Mouse (Mus musculus) adrenal gland, adult 8-10 months (tissue): ENCODE data around the gene Cd47. TPM values are rescaled to one million over a fixed set of nuclear protein-coding genes. Genes with fewer than 3 reads are reported as not detected.

Experiments
- DNase-seq: peaks from one replicate; pipeline ENCODE4 v3.0.0; 2022
- total RNA-seq, 4 experiments: library from RNA; stranded (reverse); gene quantifications; 2 replicates each; pipeline ENCODE4 v1.2.4; 2022

Cd47 gene
- total RNA-seq, 4 experiments from 2014 or later: 124 to 201 (median 165) TPM

DNA sequence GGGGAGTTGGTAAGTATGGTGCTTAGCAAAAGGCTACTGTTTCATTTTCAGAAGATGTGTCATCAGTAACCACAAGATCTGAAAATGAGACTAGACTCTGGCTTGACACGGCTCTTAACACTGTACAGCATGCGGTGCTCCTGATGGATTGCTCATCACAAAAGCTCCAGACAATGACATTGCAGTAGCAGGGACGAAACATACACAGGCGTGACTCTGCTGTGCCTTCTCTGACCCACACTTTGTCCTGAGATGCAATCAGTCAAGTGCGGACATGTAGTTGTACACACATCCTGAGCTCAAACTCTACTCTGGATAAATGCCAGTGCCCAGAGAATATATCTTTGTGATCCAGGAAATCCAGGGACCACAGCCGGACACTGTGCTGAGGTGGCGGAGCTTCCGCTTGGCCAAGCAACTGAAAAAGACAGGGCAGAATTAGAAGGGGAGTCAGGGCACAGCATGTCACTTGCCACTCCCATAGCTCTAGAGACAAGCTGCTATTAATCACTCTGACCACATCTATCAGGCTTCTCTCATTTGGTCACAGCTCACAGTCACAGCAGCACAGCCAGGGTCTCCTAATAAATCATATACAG lies 151.7 kb downstream of the Cd47 start:
- DNase-seq: no peak

DNA sequence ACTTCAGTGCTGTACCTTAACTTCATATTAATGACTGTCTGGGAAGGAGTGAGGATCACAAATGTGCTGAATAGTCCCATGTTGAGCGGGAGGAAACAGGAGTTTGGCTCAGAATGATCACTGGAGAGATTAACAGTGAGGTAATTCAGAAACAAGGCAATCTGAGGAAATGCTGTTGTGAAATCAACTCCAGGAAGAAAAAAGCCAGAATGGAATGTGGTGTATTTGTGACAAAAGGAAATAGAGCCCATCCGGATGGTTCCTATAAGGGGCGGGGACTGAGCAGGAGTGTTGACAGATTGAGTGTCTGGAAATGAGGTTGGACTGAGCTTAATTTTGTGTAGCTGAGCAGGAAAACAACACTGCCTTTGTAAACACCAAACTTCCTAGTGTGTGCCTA lies 153.5 kb downstream of the Cd47 start:
- no peak for DNase-seq

DNA sequence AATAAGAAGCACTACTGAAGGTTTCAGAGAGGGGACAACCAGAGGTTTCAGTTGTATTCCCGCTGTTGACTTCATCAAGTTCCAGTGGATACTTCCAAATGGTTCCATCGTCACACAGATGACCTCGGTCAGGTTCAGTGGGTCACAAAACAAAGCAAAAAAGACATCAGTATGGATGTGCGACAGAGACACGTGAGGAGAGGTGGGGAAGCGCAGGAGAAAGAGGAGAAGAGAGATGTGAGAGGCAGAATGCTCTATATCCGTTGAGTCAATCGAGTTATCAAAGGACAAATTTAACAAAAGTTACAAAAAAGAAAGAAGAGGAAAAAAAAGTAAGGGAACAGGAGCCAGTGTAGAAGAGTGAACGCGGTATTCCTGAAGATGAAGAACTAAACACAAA lies 154.6 kb downstream of the Cd47 start:
- no peak for DNase-seq

DNA sequence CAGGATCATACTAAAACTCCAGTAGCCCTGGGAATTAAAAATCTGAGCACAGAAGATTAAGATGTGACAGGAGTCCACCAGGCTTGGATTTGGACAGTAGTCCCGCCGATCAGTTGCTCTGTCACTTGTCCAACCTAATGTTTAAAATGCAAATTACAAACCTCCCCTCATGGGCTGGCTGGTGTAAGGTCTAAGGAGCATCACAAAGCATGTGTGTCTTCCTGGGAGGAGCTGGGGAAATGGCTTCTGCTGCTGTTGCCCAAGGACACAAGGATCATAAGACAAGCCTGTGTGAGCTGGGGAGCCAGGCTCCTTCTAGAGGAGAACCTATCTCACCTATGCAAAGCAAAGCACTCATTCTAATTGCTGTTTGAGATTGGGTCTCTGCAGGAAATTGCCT lies 155.0 kb downstream of the Cd47 start:
- DNase-seq: no peak

DNA sequence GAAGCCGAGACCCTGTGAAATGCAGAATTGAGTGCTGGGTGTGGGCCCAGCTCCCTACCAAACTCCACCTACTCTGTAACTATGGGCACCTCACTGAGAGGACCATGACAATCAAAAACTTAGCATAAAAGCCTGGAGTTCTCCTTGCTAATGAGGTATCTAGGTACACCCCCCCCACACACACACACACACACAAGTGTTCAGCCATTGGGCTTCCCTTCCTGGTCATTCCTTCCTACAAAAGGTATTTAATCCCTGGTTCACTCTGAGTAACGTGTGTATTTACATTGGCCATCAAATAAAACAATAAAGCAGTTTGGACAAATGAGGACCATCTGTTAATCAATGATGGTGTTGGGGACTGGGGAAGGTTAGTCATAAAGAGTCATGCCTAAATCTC lies 155.6 kb downstream of the Cd47 start:
- DNase-seq: no peak

DNA sequence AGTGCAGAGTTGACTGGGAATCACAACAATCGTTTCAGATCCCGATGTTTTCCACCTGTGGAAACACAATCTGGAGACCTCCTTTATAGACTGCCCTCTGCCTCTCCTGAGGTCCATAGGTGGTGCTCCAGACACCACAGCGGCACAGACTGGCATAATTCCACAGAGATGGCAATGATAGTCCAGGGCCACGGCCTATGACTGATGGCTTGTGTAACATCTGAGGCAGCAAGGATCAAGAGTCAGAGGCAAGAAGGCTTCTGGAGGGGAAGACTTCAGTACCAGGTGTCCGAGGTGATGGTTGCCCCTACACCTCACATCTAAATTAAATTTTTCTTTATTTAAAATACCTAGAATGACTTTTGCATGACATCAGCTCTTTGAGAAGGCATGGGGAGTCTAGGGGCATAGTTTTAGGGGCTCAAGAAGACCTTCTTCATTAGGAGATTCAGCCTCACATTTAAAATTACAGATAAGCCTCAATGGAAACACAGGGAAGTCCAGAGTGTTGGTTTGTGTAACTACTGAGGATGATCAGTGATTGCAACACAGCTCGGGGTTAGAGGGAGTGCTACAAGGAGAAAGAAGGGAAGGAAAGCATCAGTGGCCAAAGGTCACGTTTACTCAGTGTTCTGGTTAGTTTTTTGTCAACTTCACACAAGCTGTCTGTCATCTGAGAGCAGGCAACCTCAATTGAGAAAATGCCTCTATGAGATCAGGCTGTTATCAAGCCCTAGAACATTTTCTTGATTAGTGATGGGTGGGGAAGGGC lies 156.4 kb downstream of the Cd47 start:
- DNase-seq: no peak

DNA sequence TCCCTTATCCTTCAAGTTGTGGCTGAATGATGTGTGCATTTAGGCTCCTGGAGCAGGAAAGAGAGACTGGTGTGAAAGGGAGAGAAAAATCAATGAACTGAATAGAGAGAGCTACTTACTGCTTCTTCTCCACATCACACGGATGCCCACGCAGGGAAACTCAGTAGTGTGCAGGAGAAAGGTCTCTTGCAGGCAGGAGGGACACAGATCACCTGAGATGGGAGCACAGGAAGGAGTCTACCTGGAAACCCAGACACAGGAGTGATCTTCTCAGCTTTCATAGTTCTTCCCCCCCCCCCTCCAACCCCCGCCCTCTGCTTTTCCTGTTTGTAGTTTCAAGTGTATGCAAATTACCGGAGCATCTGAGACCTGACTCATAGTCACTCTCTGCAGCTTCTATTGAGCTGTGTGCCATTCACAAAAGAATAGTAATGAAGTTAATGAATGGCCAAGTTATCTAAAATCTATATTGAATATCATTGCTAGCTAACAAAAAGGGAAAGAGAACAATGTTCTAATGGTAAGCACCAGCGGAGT lies 158.6 kb downstream of the Cd47 start:
- no peak for DNase-seq

DNA sequence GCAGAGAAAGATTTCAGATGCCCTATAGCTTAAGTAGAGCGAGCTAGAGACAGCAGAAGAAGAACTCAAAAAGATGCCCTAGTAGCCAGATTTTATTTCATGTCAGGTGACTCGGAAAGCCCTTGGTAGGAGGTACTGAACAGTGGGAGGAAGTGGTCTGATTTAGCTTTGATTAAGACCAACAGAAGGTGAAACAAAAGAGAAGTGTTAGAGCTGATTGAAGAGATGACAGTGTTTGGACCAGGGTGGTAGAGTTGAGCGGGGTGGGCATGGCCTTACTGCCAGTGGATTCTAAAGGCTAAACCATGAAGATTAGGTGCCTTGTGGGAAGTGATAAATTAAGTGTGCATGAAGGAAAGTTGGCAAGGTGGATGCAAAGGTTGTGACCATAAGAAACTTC lies 162.0 kb downstream of the Cd47 start:
- DNase-seq: no peak

DNA sequence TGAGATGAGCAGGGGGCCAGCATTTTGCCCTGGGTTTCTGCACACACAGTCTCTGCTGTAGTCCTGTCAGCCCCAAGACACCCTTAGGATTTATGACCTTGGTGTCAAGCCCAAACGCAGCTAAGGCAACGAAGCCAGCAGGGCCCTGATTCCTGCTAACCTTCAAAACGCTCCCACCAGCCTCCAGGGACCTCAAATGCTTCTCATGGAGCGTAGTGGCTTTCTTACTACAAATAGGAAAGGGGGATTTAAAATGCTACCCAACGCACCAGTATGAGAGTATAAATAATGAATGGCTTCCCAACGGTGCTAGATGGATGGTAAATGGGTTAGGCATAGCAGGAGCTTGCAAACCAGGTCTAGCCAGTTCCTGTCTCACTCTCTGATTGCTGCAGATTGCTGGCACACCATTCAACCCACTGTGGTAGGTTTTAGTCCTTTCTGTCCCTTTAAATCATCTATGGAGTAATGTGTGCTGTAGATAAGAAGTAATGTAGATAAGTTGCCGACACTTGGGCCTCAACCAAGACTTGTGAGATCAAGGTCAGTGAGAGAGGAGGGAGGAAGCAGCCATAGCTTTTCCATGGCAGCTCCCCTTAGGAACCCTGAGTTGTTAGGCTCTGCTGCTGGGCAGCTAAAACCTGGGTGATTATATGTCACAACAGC lies 164.1 kb downstream of the Cd47 start:
- DNase-seq: no peak

Other genes starting within 250 kb of the Cd47 start
- 10 to 100 TPM; 35.4 to 46.7 (median 41.2) TPM for gene Ift57, start 101.3 kb upstream of the Cd47 start, total RNA-seq